Comparison of ENCODE assay signal across 18 mouse cellular contexts in genomic region chr3:30450206-30450965, GRCm38 (mm10).
DNase-seq lines count a peak whose midpoint lies in the region; ATAC-seq and TF ChIP-seq lines count a peak whose summit lies in the region.
"Had no signal": no experiment of that assay in that cellular context is flagged by ENCODE, and none has a peak within 500 bp of the region (broad histone marks: within the 10 kb centered on the region; RNA-seq: fewer than 3 reads in every experiment).

No protein-coding gene starts in this region.

- H3K27me3 ChIP-seq in stomach, embryonic 15.5 days (replicated peaks), result no peaks in the 10 kb centered on the region
- H3K27me3 ChIP-seq: heart, embryonic 13.5 days; limb, embryonic 13.5 days had no signal

- peak; percentile 82 for ATAC-seq in stomach, embryonic 15.5 days (ENCODE audit: insufficient read depth, low FRiP score, low read depth)
- ATAC-seq: forebrain, postnatal 0 days; inflammation-experienced regulatory T-cells, adult 6 months had no signal

- peaks cover 6% of the 10 kb centered on the region for H3K4me1 ChIP-seq in lung, adult 2 months (ENCODE audit: control insufficient read depth, insufficient read depth, low read length)
- 0 out of 2 replicates have a peak, but pooled peaks cover 7% of the 10 kb centered on the region for H3K4me1 ChIP-seq in stomach, embryonic 15.5 days
- H3K4me1 ChIP-seq: heart, embryonic 13.5 days had no signal

- no peaks in the 10 kb centered on the region for H3K9me3 ChIP-seq in stomach, embryonic 15.5 days
- H3K9me3 ChIP-seq: heart, embryonic 13.5 days; hindbrain, embryonic 10.5 days; limb, embryonic 13.5 days had no signal

- H3K36me3 ChIP-seq in stomach, embryonic 15.5 days, result no peaks in the 10 kb centered on the region
- H3K36me3 ChIP-seq: heart, embryonic 13.5 days; hindbrain, embryonic 10.5 days; limb, embryonic 13.5 days had no signal

- 66% methylated on average over 10 of the region's 10 CpGs for WGBS in lung, adult 2 months
- 54% methylated on average over 10 of the region's 10 CpGs for WGBS in stomach, embryonic 15.5 days

- no peak overlapping the region for H3K4me3 ChIP-seq in lung, adult 2 months (replicated peaks; ENCODE audit: extremely low read depth, low read depth, low read length)
- H3K4me3 ChIP-seq in stomach, embryonic 15.5 days (replicated peaks), result no peak overlapping the region
- H3K4me3 ChIP-seq: erythroblast, embryonic 14.5 days; heart, embryonic 13.5 days; hindbrain, embryonic 10.5 days; limb, embryonic 13.5 days had no signal

- DNase-seq in lung, adult 18-20 months, result peak; percentile 26 to 52
- DNase-seq in lung, adult 2 months, result no peak
- peak; percentile 53 for DNase-seq in kidney, adult 18-20 months
- peak; percentile 26 to 70 for DNase-seq in kidney, postnatal 25 days
- DNase-seq in gastrocnemius, postnatal 25 days, result no peak
- DNase-seq in natural killer cell, adult 2 months (ENCODE audit: low spot score in 2 of 2), result no peak
- DNase-seq in ovary, postnatal 10 days (ENCODE audit: low spot score), result no peak
- DNase-seq: adrenal gland, adult 8-10 months; cerebellum, adult 9-10 months; forebrain, postnatal 0 days; gastrocnemius, postnatal 10 days; thymus, postnatal 25 days had no signal

- H3K27ac ChIP-seq in stomach, embryonic 15.5 days, result peak overlapping the region; percentile 60
- H3K27ac ChIP-seq: heart, embryonic 13.5 days; hindbrain, embryonic 10.5 days; limb, embryonic 13.5 days had no signal

- TF ChIP-seq CTCF in lung, adult 2 months (IDR thresholded peaks at IDR 0.05; ENCODE audit: insufficient read depth, low read length), result no peak

- TF ChIP-seq POLR2A in lung, adult 2 months (IDR thresholded peaks at IDR 0.05; ENCODE audit: borderline replicate concordance, extremely low read depth, low read depth, low read length), result no peak

- H3K4me2 ChIP-seq in stomach, embryonic 15.5 days, result no peak overlapping the region
- H3K4me2 ChIP-seq: heart, embryonic 13.5 days; limb, embryonic 13.5 days had no signal

- H3K9ac ChIP-seq in stomach, embryonic 15.5 days, result no peak overlapping the region
- H3K9ac ChIP-seq: forebrain, postnatal 0 days; heart, embryonic 13.5 days; limb, embryonic 13.5 days had no signal

Comparison
In these comparisons a context has a peak if more than half of its experiments do, and no peak if none do; other contexts are left out.
1. DNase-seq: peak in lung, adult 18-20 months (2 of 2), kidney, adult 18-20 months (single experiment) and kidney, postnatal 25 days (2 of 2); none in lung, adult 2 months (single experiment), gastrocnemius, postnatal 25 days (single experiment), natural killer cell, adult 2 months (0 of 2) and ovary, postnatal 10 days (single experiment).